Mouse (Mus musculus): Measurements from ENCODE around the gene Olfr958.

DNA sequence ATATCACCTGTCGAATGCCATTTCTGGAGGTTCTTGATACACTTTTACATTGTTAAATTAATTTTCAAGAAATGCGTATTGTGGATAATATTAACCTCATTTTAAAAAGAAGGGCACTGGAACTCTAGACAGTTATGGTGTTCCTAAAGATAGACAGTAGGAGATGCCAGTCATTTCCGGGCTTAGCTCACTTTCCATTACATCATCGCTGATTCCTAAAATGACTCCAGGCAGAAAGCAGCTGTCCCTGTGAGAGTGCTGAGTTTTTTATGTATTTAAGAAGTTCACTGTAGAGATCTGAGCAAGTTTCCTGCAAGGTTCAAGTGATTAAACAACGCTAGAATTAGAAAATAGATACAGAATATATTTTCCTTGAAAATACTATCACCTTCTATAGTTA lies 23.2 kb upstream of the Olfr958 start:
- TF ChIP-seq GATA1 (IDR thresholded peaks at IDR 0.05; ENCODE audit: low read length) = no peak
- TF ChIP-seq TAL1 (IDR thresholded peaks at IDR 0.05; ENCODE audit: low read length) = no peak
